Mouse (Mus musculus) kidney, adult 2 months (tissue): ENCODE results near the gene Fam118a.

Source experiments
- CTCF ChIP-seq: fragments of 200-500 bp; conservative IDR thresholded peaks from 2 replicates; pipeline ENCODE4 v1.5.1; 2011; ENCODE audit warnings: low read depth, mild to moderate bottlenecking, control low read depth, low read length, moderate library complexity, mixed read lengths; ENCODE audit not compliant: insufficient read depth, insufficient read length
- POLR2A ChIP-seq: fragments of 200-500 bp; IDR thresholded peaks from one replicate; pipeline ENCODE4 v1.6.1; 2011; ENCODE audit warnings: low read depth, low read length, control low read depth

DNA sequence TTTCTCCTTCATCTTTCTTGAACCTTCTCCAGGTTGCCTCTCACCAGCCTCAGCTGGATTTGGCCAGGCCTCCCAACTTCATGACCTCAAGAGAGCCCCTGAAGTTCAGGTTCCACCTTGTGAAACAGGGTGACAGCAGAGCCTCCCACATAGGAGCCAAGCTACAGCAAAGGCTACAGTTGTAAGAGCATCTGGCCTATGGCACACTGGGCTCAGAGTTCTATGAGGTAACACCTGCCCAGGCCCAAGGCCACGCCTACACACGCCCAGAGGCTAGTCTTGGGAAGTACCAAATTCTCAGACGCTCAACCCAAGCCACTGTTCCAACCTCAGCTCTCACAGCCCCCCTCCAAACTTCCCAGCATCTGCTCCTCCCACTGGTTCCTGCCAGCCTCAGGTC is 45.9 kb upstream of the Fam118a start:
- TF ChIP-seq CTCF: no peak
- TF ChIP-seq POLR2A: no peak
